Mouse (Mus musculus): ENCODE measurements around the gene Fam216b. TPM values are rescaled to one million over a fixed set of nuclear protein-coding genes. Genes with fewer than 3 reads are reported as not detected.

Fam216b gene
- polyA plus RNA-seq, 1 experiment = not detected

- TF ChIP-seq CTCF (IDR thresholded peaks at IDR 0.05; ENCODE audit: low read depth, low read length) (no peak), POLR2A (IDR thresholded peaks at IDR 0.05; ENCODE audit: borderline replicate concordance, low read depth, low read length) (no peak)
- no peak overlapping the region for H3K27ac ChIP-seq (ENCODE audit: insufficient read depth, low read depth, low read length)
- no peaks in the 10 kb centered on the region for H3K4me1 ChIP-seq (ENCODE audit: control insufficient read depth, insufficient read depth, low read length)
- H3K4me3 ChIP-seq (ENCODE audit: insufficient read depth, low read length) = no peak overlapping the region
These were observed 40.1 kb downstream of the Fam216b start for GRCm38 (mm10) chr14:78048674-78049073.

GRCm38 (mm10) chr14:78048258-78048657, 40.5 kb downstream of the Fam216b start:
- H3K4me3 ChIP-seq (ENCODE audit: insufficient read depth, low read length) = no peak overlapping the region
- H3K4me1 ChIP-seq (ENCODE audit: control insufficient read depth, insufficient read depth, low read length) = no peaks in the 10 kb centered on the region
- TF ChIP-seq POLR2A (IDR thresholded peaks at IDR 0.05; ENCODE audit: borderline replicate concordance, low read depth, low read length) (no peak), CTCF (IDR thresholded peaks at IDR 0.05; ENCODE audit: low read depth, low read length) (no peak)
- H3K27ac ChIP-seq (ENCODE audit: insufficient read depth, low read depth, low read length) = no peak overlapping the region

DNA sequence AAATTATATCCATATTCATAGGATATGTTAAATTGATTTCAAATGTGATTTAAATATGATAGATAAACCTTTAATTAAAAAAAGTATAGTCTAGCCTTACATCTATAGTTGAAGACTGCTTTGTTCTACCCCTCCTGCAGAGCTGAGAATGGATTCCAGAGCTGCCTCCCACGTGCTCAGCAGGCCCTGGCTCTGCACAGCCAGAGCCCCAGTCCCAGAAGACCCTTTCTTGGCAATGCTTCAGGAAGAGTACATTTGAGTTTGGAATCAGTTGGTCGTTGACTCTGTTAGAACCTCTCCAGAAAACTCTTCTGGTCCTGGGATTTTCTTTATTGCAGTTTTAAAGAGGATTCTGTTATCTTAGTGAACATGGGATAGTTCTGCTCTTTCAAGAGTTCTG, 45.7 kb downstream of the Fam216b start:
- no peak overlapping the region for H3K4me3 ChIP-seq (ENCODE audit: insufficient read depth, low read length)
- no peaks in the 10 kb centered on the region for H3K4me1 ChIP-seq (ENCODE audit: control insufficient read depth, insufficient read depth, low read length)
- H3K27ac ChIP-seq (ENCODE audit: insufficient read depth, low read depth, low read length) = no peak overlapping the region
- TF ChIP-seq POLR2A (IDR thresholded peaks at IDR 0.05; ENCODE audit: borderline replicate concordance, low read depth, low read length) (no peak), CTCF (IDR thresholded peaks at IDR 0.05; ENCODE audit: low read depth, low read length) (no peak)

GRCm38 (mm10) chr14:78041886-78042526, 46.8 kb downstream of the Fam216b start:
- H3K27ac ChIP-seq (ENCODE audit: insufficient read depth, low read depth, low read length) = no peak overlapping the region
- no peak overlapping the region for H3K4me3 ChIP-seq (ENCODE audit: insufficient read depth, low read length)
- no peak for TF ChIP-seq POLR2A (IDR thresholded peaks at IDR 0.05; ENCODE audit: borderline replicate concordance, low read depth, low read length)
- no peak for TF ChIP-seq CTCF (IDR thresholded peaks at IDR 0.05; ENCODE audit: low read depth, low read length)
- no peaks in the 10 kb centered on the region for H3K4me1 ChIP-seq (ENCODE audit: control insufficient read depth, insufficient read depth, low read length)

DNA sequence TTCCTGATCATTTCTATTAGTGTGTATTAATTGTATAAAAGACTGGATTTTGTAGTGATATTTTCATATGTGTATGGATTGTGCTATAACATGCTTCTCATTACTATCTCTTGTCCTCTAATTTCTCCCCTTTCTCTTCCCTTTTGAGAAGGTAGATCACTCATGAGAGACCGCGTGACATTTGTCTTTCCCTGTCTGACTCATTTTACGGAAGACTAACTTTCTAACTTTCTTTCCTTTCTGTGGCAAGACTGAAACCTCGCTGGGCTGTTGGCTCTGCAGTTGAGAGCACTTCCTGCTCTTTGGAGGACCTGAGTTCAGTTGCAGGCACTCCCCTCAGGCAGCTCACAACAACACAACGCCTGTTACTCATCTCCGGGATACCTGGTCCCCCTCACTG, 48.2 kb downstream of the Fam216b start:
- Histone ChIP-seq H3K4me3 (ENCODE audit: insufficient read depth, low read length) (no peak overlapping the region), H3K4me1 (ENCODE audit: control insufficient read depth, insufficient read depth, low read length) (no peaks in the 10 kb centered on the region), H3K27ac (ENCODE audit: insufficient read depth, low read depth, low read length) (no peak overlapping the region)
- TF ChIP-seq CTCF (IDR thresholded peaks at IDR 0.05; ENCODE audit: low read depth, low read length) = no peak
- TF ChIP-seq POLR2A (IDR thresholded peaks at IDR 0.05; ENCODE audit: borderline replicate concordance, low read depth, low read length) = no peak

DNA sequence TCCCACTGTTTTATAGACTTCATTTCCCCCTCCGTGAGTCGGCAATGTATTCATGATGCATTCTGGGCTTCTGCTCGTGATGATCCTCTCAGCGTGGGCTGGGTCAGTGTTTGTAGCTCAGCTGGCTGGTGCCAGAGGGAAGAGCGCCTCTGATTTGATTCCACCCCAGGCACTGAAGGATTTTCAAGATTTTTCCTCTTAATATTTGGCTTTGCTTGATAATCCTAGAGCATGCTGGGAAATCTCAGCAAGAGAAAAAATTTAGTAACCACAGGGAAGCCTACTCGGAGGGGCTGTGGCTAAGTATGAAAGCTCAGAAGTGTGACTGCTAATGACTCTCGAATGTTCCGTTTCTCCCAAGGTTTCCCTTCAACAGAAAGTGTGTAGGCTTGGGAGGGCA, 49.9 kb downstream of the Fam216b start:
- TF ChIP-seq CTCF (IDR thresholded peaks at IDR 0.05; ENCODE audit: low read depth, low read length) (no peak), POLR2A (IDR thresholded peaks at IDR 0.05; ENCODE audit: borderline replicate concordance, low read depth, low read length) (no peak)
- no peaks in the 10 kb centered on the region for H3K4me1 ChIP-seq (ENCODE audit: control insufficient read depth, insufficient read depth, low read length)

More for the DNA sequence above, 49.9 kb downstream of the Fam216b start:
- Histone ChIP-seq H3K4me3 (ENCODE audit: insufficient read depth, low read length) (no peak overlapping the region), H3K27ac (ENCODE audit: insufficient read depth, low read depth, low read length) (no peak overlapping the region)

Other genes with a start within 250 kb of the Fam216b start
- gene Dnajc15, start 213.9 kb downstream of the Fam216b start, polyA plus RNA-seq (2012; ENCODE audit: insufficient read depth, insufficient read length, missing spikeins) = 89.3 and 108 TPM in 2 replicates
- 132 and 142 TPM in 2 replicates for gene Epsti1, start 184.8 kb downstream of the Fam216b start, polyA plus RNA-seq (2012; ENCODE audit: insufficient read depth, insufficient read length, missing spikeins)
- gene Tnfsf11, start 219.0 kb upstream of the Fam216b start, polyA plus RNA-seq (2012; ENCODE audit: insufficient read depth, insufficient read length, missing spikeins) = not detected in 2 replicates